Mouse (Mus musculus) intestine, embryonic 14.5 days (tissue): ENCODE measurements around the gene Gramd1b. TPM values are rescaled to one million over a fixed set of nuclear protein-coding genes. Genes with fewer than 3 reads are reported as not detected.
A peak's percentile ranks its signal among the peaks of the same experiment; 100 is the strongest.

Experiments used
- ATAC-seq: fragments of 200-750 bp; cut with Nextera tagmentation; replicated peaks from 2 replicates; pipeline ENCODE4 v1.8.0; 2017; ENCODE audit warnings: low read depth, moderate number of reproducible peaks, moderate TSS enrichment, moderate library complexity; ENCODE audit not compliant: low FRiP score, low TSS enrichment
- DNase-seq: peaks from one replicate; pipeline ENCODE4 v3.0.0-alpha.2; 2018; ENCODE audit warnings: low spot score
- H3K27ac ChIP-seq: fragments of 300-500 bp; sonication (generic); 2 replicates; pipeline ENCODE4 v1.5.1; 2014; ENCODE audit warnings: low read depth, mild to moderate bottlenecking, control low read depth
- H3K27me3 ChIP-seq: fragments of 300-500 bp; sonication (generic); replicated peaks from 2 replicates; pipeline ENCODE4 v1.6.1; 2014; ENCODE audit warnings: low read length, control low read depth; ENCODE audit not compliant: control insufficient read depth, insufficient read depth
- H3K36me3 ChIP-seq: fragments of 300-500 bp; sonication (generic); 2 replicates; pipeline ENCODE4 v1.6.1; 2014; ENCODE audit warnings: low read length, control low read depth; ENCODE audit not compliant: control insufficient read depth, insufficient read depth
- H3K4me1 ChIP-seq: fragments of 300-500 bp; sonication (generic); replicated peaks from 2 replicates; pipeline ENCODE4 v1.6.1; 2014; ENCODE audit warnings: low read length, control low read depth, mixed read lengths; ENCODE audit not compliant: control insufficient read depth, insufficient read depth
- H3K4me2 ChIP-seq: fragments of 300-500 bp; sonication (generic); 2 replicates; pipeline ENCODE4 v1.6.1; 2014; ENCODE audit warnings: low read length
- H3K4me3 ChIP-seq: fragments of 300-500 bp; sonication (generic); 2 replicates; pipeline ENCODE4 v1.5.1; 2014; ENCODE audit warnings: low read depth, low read length, control low read depth, mixed read lengths
- H3K9ac ChIP-seq: fragments of 300-500 bp; sonication (generic); 2 replicates; pipeline ENCODE4 v1.6.1; 2014; ENCODE audit warnings: mild to moderate bottlenecking, low read length
- H3K9me3 ChIP-seq: fragments of 300-500 bp; sonication (generic); 2 replicates; pipeline ENCODE4 v1.6.1; 2016; ENCODE audit warnings: low read length, control low read depth; ENCODE audit not compliant: control insufficient read depth
- WGBS: fragments of 180-500 bp; shearing (Covaris S2); extraction: QIAGEN DNeasy Blood & Tissue Kit; methylation state at CpG from one replicate; pipeline ENCODE4 v1.1.7; 2014; 5-methylcytosine and 5-hydroxymethylcytosine counted together
- polyA plus RNA-seq: library from polyadenylated mRNA; unstranded; fragments of >200 nt; fragmentation: Nextera tagmentation; extraction: Ambion mirVana; gene quantifications from 2 replicates; pipeline ENCODE4 v1.2.1, GENCODE M21; 2014

Gene Gramd1b
- polyA plus RNA-seq, 1 experiment from 2014 or later = 3.5 TPM

DNA sequence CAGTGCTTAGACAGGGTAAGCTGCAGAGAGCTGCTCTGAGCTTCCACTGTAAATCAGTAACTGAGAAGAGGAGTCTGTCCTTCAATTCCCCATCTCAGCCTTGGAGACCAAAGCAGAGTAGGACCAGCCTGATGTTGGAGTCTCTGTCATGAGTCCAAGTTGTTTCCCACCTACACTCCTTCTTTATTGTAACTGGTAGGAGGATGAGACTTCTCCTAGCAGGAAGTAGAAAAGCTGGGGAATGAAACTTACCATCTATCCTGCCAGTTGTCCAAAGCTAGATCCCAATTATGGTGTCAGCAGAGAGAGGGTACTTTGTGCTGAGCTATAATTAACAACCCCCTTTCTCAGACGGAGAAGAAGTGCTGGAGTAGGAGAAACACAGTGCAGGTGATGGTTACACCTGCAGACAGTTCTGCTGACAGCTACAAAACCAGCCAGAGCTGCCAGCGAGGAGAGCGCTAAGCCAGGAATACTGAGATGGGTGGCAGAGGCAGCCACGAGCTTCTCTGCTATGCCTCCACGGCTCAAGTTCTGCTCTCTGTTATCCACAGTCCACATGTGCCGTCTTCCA is 131.7 kb downstream of the Gramd1b start:
- ATAC-seq = no peak
- no peaks in the 10 kb centered on the region for H3K9me3 ChIP-seq
- no peak overlapping the region for H3K9ac ChIP-seq
- H3K4me3 ChIP-seq = no peak overlapping the region
- no peaks in the 10 kb centered on the region for H3K27me3 ChIP-seq
- DNase-seq = no peak
- H3K36me3 ChIP-seq = no peaks in the 10 kb centered on the region
- H3K4me1 ChIP-seq = no peaks in the 10 kb centered on the region
- 85% methylated on average over 6 of the region's 6 CpGs for WGBS
- H3K27ac ChIP-seq = no peak overlapping the region
- no peak overlapping the region for H3K4me2 ChIP-seq

GRCm38 (mm10) chr9:40397471-40398245 is 133.5 kb downstream of the Gramd1b start:
- 0 out of 2 replicates have a peak, but pooled peaks cover 2% of the 10 kb centered on the region for H3K4me1 ChIP-seq
- no peaks in the 10 kb centered on the region for H3K36me3 ChIP-seq
- no peaks in the 10 kb centered on the region for H3K27me3 ChIP-seq
- H3K9ac ChIP-seq = no peak overlapping the region
- ATAC-seq = no peak
- 76% methylated on average over 7 of the region's 7 CpGs for WGBS
- H3K4me3 ChIP-seq = no peak overlapping the region
- 0 out of 2 replicates have a peak overlapping the region, but pooled peaks have one; percentile 31 for H3K4me2 ChIP-seq
- no peak overlapping the region for H3K27ac ChIP-seq
- no peak for DNase-seq
- H3K9me3 ChIP-seq = no peaks in the 10 kb centered on the region

- Histone ChIP-seq H3K4me3 (no peak overlapping the region), H3K9ac (no peak overlapping the region), H3K9me3 (no peaks in the 10 kb centered on the region), H3K27me3 (no peaks in the 10 kb centered on the region), H3K36me3 (no peaks in the 10 kb centered on the region), H3K4me2 (peak overlapping the region; percentile 31; the same call in 1 of the 2 replicates), H3K4me1 (0 out of 2 replicates have a peak, but pooled peaks cover 4% of the 10 kb centered on the region), H3K27ac (no peak overlapping the region)
- 26% methylated on average over 2 of the region's 2 CpGs for WGBS
- DNase-seq (peak; percentile 66), ATAC-seq (peak; percentile 67; the same call in 1 of the 2 replicates)
Measured at GRCm38 (mm10) chr9:40397036-40397435, 134.1 kb downstream of the Gramd1b start.

- Histone ChIP-seq H3K36me3 (no peaks in the 10 kb centered on the region), H3K4me3 (no peak overlapping the region), H3K27me3 (no peaks in the 10 kb centered on the region), H3K27ac (no peak overlapping the region), H3K9ac (no peak overlapping the region), H3K4me2 (no peak overlapping the region), H3K4me1 (peaks cover 11% of the 10 kb centered on the region; the same call in 1 of the 2 replicates), H3K9me3 (no peaks in the 10 kb centered on the region)
- DNase-seq (no peak), ATAC-seq (no peak)
- WGBS = 91% methylated on average over 2 of the region's 2 CpGs
Measured at GRCm38 (mm10) chr9:40396171-40396570, 135.0 kb downstream of the Gramd1b start.

DNA sequence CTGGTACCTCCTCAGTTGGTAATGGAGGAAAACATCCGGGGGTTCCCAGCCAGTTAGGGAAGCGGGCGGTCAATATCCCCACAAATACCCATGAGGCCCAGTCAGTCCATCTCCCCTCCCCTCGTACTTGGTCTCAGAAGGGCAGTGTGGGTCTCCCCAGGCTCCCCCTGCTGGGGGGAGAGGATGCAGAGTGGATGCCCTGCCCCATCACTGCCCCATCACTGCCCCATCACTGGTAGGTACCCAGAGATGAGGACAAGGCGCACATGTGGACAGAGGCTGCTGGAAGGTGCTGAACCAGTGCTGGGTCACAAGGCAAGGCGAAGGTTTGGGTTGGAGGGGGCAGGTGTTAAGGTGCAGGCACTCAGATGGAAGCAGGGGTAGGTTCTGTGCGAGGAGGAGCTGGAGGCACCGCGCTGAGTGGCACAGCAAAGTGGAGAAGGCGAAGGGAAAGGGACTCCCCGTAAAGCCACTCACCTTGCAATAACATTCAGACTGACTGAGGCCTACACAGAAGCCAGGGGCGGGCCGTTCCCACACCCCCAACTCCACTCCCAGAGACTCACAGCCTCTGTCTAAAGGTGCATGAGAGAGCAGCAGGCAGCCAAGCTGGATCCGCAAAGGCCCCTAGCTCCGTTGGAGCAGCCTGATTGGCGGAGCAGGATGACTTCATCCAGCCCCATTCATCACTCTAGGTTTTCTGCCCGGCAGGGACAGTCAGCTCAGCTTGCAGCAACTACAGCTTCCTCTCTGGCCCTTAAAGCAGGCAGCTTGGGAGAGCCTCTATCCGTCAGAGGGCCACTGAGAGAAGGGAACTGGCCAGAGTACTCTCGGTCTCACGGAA is 139.1 kb downstream of the Gramd1b start:
- Histone ChIP-seq H3K4me2 (peak overlapping the region; percentile 36), H3K27ac (peak overlapping the region; percentile 44), H3K36me3 (no peaks in the 10 kb centered on the region), H3K9me3 (no peaks in the 10 kb centered on the region), H3K4me1 (peaks cover 12% of the 10 kb centered on the region; the same call in 1 of the 2 replicates), H3K27me3 (no peaks in the 10 kb centered on the region), H3K9ac (peak overlapping the region; percentile 35; the same call in 1 of the 2 replicates), H3K4me3 (peak overlapping the region; percentile 11; the same call in 1 of the 2 replicates)
- 31% methylated on average over 20 of the region's 20 CpGs for WGBS
- DNase-seq (peak; percentile 70), ATAC-seq (peak; percentile 64)

DNA sequence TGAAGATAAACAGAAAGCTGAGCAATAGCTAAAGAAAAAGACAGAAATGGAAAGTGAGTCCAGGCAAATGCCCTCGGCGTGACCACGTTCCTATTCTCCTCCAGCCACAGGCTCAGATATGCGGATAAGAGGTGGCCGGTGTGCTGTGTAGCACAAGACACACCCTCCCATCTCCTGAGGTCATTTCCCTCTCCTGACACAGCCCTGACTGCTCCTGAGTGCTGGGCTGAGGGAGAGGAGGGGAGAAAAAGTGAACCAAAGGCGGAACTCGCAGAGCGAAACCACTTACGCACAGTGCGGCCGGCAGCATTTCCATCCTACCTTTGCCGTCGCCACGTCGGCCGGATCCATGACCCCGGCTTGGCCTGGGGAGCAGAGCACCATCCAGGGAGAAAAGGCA is 139.8 kb downstream of the Gramd1b start:
- H3K27me3 ChIP-seq = no peaks in the 10 kb centered on the region
- H3K27ac ChIP-seq = no peak overlapping the region
- no peak overlapping the region for H3K9ac ChIP-seq
- no peak overlapping the region for H3K4me3 ChIP-seq
- no peaks in the 10 kb centered on the region for H3K9me3 ChIP-seq
- ATAC-seq (no peak), DNase-seq (no peak)
- H3K4me2 ChIP-seq = peak overlapping the region; percentile 36
- WGBS = 81% methylated on average over 17 of the region's 17 CpGs
- H3K4me1 ChIP-seq = peaks cover 12% of the 10 kb centered on the region; the same call in 1 of the 2 replicates
- no peaks in the 10 kb centered on the region for H3K36me3 ChIP-seq

DNA sequence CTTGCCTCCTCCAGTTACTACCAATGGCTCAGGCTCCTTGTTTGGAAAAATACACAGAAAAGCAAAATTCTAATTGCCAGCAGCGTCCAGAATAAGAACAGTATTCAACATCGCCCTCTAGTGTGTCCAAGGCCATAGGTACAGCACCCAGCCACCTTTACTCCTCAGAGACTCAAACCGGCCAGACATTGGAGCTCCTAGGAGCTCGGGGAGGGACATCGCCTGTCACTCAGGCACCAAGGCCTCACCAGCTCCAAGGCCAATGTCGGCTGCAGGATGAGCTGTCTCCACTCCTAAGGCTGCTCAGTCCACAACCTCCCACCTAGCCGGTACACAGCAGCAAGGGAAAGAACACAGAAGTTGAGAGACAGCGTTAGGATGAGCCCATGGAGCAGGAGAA is 140.3 kb downstream of the Gramd1b start:
- Histone ChIP-seq H3K9me3 (no peaks in the 10 kb centered on the region), H3K4me3 (no peak overlapping the region), H3K4me1 (peaks cover 12% of the 10 kb centered on the region; the same call in 1 of the 2 replicates), H3K36me3 (no peaks in the 10 kb centered on the region), H3K9ac (no peak overlapping the region), H3K4me2 (no peak overlapping the region), H3K27ac (no peak overlapping the region), H3K27me3 (no peaks in the 10 kb centered on the region)
- WGBS = 42% methylated on average over 8 of the region's 8 CpGs
- ATAC-seq (peak; percentile 61), DNase-seq (no peak)

DNA sequence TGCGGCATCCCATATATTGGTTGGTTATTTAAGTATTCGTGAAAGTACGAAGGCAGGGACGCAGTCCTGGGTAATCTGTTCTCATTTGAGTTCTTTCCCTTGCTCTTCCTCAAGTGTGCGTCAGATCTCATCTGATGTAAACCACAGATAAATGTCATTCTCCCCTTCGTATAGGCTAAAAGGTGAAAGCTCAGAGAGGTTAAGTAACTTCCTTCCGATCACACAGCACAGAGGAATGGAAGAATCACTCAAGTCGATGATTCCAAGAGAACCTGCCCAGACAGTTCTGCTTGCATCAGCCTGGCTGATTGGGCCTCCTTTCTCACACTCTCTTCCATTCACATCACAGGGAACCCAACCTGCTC is 140.8 kb downstream of the Gramd1b start:
- Histone ChIP-seq H3K9ac (no peak overlapping the region), H3K4me2 (no peak overlapping the region), H3K4me3 (no peak overlapping the region), H3K27me3 (no peaks in the 10 kb centered on the region), H3K4me1 (peaks cover 12% of the 10 kb centered on the region; the same call in 1 of the 2 replicates), H3K36me3 (no peaks in the 10 kb centered on the region), H3K9me3 (no peaks in the 10 kb centered on the region), H3K27ac (no peak overlapping the region)
- ATAC-seq (no peak), DNase-seq (no peak)
- 92% methylated on average over 8 of the region's 8 CpGs for WGBS
